Mouse (Mus musculus) midbrain, embryonic 13.5 days (tissue): ENCODE results near the gene Pgrmc2. TPM values are rescaled to one million over a fixed set of nuclear protein-coding genes. Genes with fewer than 3 reads are reported as not detected.

ENCODE experiments used
- ATAC-seq: fragments of 200-750 bp; cut with Nextera tagmentation; 2 replicates; pipeline ENCODE4 v1.8.0; 2017; ENCODE audit warnings: mild to moderate bottlenecking, moderate TSS enrichment, moderate library complexity
- H3K27ac ChIP-seq: fragments of 300-500 bp; sonication (generic); 2 replicates; pipeline ENCODE4 v1.5.1; 2015; ENCODE audit warnings: inconsistent platforms, mild to moderate bottlenecking, moderate library complexity
- H3K27me3 ChIP-seq: fragments of 300-500 bp; sonication (generic); 2 replicates; pipeline ENCODE4 v1.6.1; 2015; ENCODE audit warnings: mild to moderate bottlenecking, inconsistent platforms
- H3K36me3 ChIP-seq: fragments of 300-500 bp; sonication (generic); 2 replicates; pipeline ENCODE4 v1.6.1; 2015; ENCODE audit warnings: mild to moderate bottlenecking, inconsistent platforms
- H3K4me1 ChIP-seq: fragments of 300-500 bp; sonication (generic); replicated peaks from 2 replicates; pipeline ENCODE4 v1.6.1; 2015; ENCODE audit warnings: inconsistent platforms
- H3K4me2 ChIP-seq: fragments of 300-500 bp; sonication (generic); replicated peaks from 2 replicates; pipeline ENCODE4 v1.6.1; 2015; ENCODE audit warnings: moderate library complexity, mild to moderate bottlenecking, inconsistent platforms
- H3K4me3 ChIP-seq: fragments of 300-500 bp; sonication (generic); replicated peaks from 2 replicates; pipeline ENCODE4 v1.5.1; 2015; ENCODE audit warnings: mild to moderate bottlenecking, inconsistent platforms
- H3K9ac ChIP-seq: fragments of 300-500 bp; sonication (generic); replicated peaks from 2 replicates; pipeline ENCODE4 v1.6.1; 2015; ENCODE audit warnings: mild to moderate bottlenecking, inconsistent platforms
- H3K9me3 ChIP-seq: fragments of 300-500 bp; sonication (generic); 2 replicates; pipeline ENCODE4 v1.6.1; 2016; ENCODE audit warnings: mild to moderate bottlenecking, inconsistent platforms
- WGBS: fragments of 180-500 bp; shearing (Covaris S2); methylation state at CpG from one replicate; pipeline ENCODE4 v1.1.7; 2015; 5-methylcytosine and 5-hydroxymethylcytosine counted together
- polyA plus RNA-seq: library from polyadenylated mRNA; unstranded; fragments of >200 nt; fragmentation: Nextera tagmentation; extraction: Ambion mirVana; gene quantifications from 2 replicates; pipeline ENCODE4 v1.2.1, GENCODE M21; 2015

The Pgrmc2 gene
- polyA plus RNA-seq, 1 experiment from 2014 or later, result 27.6 TPM

DNA sequence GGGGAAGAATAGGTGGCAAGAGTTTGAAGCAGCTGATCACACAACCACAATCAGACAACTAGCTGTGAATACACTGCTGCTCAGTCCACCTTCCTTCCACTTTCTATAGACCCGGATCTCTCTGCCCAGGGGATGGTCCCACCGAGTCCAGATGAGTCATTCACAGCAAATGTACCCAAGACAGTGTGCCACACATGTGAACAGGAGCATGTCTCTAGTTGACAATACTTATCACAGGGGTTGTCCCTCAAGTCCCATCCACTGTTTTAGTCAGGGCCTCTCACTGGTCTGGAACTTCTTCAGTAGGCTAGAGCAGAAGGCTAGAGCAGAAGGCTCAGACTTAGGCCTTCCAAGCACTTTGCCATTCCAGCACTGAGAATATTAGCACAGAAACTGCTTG is 20.1 kb downstream of the Pgrmc2 start:
- Histone ChIP-seq H3K27ac (no peak overlapping the region), H3K27me3 (no peaks in the 10 kb centered on the region), H3K4me2 (no peak overlapping the region), H3K9ac (no peak overlapping the region), H3K4me1 (no peaks in the 10 kb centered on the region), H3K9me3 (no peaks in the 10 kb centered on the region), H3K36me3 (peaks cover 32% of the 10 kb centered on the region), H3K4me3 (no peak overlapping the region)
- no peak for ATAC-seq
- WGBS, result 98% methylated on average over 2 of the region's 2 CpGs

GRCm38 (mm10) chr3:41061831-41062565 is 20.8 kb downstream of the Pgrmc2 start:
- no peaks in the 10 kb centered on the region for H3K9me3 ChIP-seq
- no peak overlapping the region for H3K27ac ChIP-seq
- no peak overlapping the region for H3K9ac ChIP-seq
- no peak overlapping the region for H3K4me2 ChIP-seq
- no peaks in the 10 kb centered on the region for H3K4me1 ChIP-seq
- H3K27me3 ChIP-seq, result no peaks in the 10 kb centered on the region
- H3K36me3 ChIP-seq, result peaks cover 24% of the 10 kb centered on the region
- 91% methylated on average over 3 of the region's 3 CpGs for WGBS
- no peak overlapping the region for H3K4me3 ChIP-seq
- ATAC-seq, result no peak

GRCm38 (mm10) chr3:41059249-41059648 is 23.6 kb downstream of the Pgrmc2 start:
- H3K4me1 ChIP-seq, result no peaks in the 10 kb centered on the region
- no peak for ATAC-seq
- H3K9ac ChIP-seq, result no peak overlapping the region
- WGBS, result 91% methylated on average over 3 of the region's 3 CpGs
- H3K27me3 ChIP-seq, result no peaks in the 10 kb centered on the region
- H3K4me3 ChIP-seq, result no peak overlapping the region
- H3K4me2 ChIP-seq, result no peak overlapping the region
- H3K36me3 ChIP-seq, result peaks cover 10% of the 10 kb centered on the region
- H3K9me3 ChIP-seq, result no peaks in the 10 kb centered on the region
- no peak overlapping the region for H3K27ac ChIP-seq

DNA sequence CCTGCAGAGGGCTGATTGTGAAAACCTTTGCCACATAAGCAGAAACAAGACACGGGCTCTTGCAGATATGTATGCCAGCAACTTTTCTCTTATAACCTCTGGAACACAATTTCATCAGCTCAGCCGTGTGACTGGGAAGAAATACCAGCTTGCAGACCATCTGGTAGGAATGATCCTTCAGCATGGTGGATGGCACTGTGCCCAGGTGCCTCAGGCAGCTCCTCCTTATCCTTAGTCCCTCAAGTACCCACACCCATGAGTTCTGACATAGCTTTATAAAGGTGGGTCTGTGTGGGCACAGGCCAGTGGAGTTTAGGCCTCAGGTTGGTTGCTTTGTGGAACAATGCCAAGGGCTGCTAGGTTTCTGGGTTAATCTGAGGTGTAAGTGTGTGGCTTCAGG is 24.5 kb downstream of the Pgrmc2 start:
- Histone ChIP-seq H3K4me1 (no peaks in the 10 kb centered on the region), H3K4me3 (no peak overlapping the region), H3K9me3 (no peaks in the 10 kb centered on the region), H3K27ac (no peak overlapping the region), H3K27me3 (no peaks in the 10 kb centered on the region), H3K36me3 (peaks cover 4% of the 10 kb centered on the region; the same call in 1 of the 2 replicates), H3K9ac (no peak overlapping the region), H3K4me2 (no peak overlapping the region)
- WGBS, result 93% methylated on average over 2 of the region's 2 CpGs
- no peak for ATAC-seq

DNA sequence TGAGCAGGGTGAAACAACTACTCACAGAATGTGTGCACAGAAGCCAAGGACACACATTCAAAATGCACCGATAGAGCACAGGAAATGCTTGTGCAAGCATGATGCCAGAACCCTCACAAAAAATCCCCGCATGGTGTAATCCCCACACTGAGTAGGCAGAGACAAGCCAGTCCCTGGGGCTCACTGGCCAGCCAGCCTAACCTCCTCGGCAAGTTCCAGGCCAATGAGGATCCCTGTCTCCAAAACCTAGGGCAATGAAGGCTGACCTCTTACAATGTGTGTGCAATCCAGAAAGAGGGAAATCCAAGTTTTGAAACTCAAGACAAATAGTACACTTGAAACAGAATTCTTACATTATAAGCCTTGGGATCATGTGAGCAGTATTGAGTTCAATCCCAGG is 29.5 kb downstream of the Pgrmc2 start:
- no peak for ATAC-seq
- no peaks in the 10 kb centered on the region for H3K9me3 ChIP-seq
- no peaks in the 10 kb centered on the region for H3K36me3 ChIP-seq
- H3K4me2 ChIP-seq, result no peak overlapping the region
- H3K4me3 ChIP-seq, result no peak overlapping the region
- no peaks in the 10 kb centered on the region for H3K27me3 ChIP-seq
- no peak overlapping the region for H3K27ac ChIP-seq
- no peaks in the 10 kb centered on the region for H3K4me1 ChIP-seq
- WGBS, result 91% methylated on average over 3 of the region's 3 CpGs
- H3K9ac ChIP-seq, result no peak overlapping the region

DNA sequence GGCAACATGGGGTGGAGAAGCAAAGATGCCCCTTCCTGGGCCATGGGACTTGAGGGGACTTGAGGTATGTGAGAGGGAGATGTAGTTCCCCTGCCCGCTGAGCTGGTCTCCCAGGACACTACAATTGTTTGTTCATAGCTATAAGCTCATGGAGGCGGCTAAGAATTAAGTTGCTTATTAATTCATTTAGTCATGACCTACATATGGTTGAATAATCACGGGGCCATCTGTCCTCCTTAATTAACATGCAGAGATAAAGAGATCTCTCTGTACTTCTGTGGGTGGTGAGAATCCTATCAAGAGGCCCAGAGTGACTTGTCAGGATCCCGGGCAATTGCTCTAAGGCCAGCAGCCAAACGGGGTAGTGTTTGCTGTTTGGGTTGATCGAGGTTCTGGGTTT is 35.0 kb downstream of the Pgrmc2 start:
- no peak for ATAC-seq
- Histone ChIP-seq H3K4me3 (no peak overlapping the region), H3K9ac (no peak overlapping the region), H3K36me3 (no peaks in the 10 kb centered on the region), H3K27ac (no peak overlapping the region), H3K27me3 (no peaks in the 10 kb centered on the region), H3K4me1 (no peaks in the 10 kb centered on the region), H3K4me2 (no peak overlapping the region), H3K9me3 (no peaks in the 10 kb centered on the region)
- 78% methylated on average over 6 of the region's 6 CpGs for WGBS

DNA sequence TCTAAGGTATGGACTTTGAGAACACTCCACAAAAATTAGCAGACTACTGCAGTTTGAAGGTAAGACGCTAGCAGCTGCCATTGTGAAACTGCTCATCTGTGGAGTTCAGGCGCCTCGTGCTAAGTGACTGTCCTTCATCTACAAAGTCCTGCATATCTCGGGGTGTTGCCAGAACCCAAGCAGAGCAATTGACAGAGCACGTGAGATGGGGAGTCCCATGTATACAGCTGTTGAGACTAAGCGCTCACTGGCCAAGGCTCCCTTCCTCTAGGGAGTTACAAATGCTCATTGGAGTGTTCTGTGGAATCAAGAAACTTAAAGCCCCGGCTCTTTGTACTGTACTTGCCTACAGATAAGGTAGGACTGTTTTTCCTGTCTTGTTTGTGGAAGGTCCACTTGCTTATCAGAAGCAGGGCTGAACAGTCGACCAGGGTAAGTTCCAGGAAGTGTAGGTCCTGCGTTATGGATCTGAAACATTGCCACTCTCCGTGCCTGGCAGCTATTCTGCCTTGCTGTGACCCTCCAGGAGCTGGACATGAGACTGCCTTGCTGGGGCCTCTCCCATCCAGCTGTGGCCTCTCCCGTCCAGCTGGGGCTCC is 39.0 kb downstream of the Pgrmc2 start:
- H3K9ac ChIP-seq, result no peak overlapping the region
- no peaks in the 10 kb centered on the region for H3K4me1 ChIP-seq
- ATAC-seq, result no peak
- no peak overlapping the region for H3K4me3 ChIP-seq
- H3K4me2 ChIP-seq, result no peak overlapping the region
- no peaks in the 10 kb centered on the region for H3K27me3 ChIP-seq
- H3K27ac ChIP-seq, result no peak overlapping the region
- 82% methylated on average over 11 of the region's 11 CpGs for WGBS
- H3K9me3 ChIP-seq, result no peaks in the 10 kb centered on the region
- H3K36me3 ChIP-seq, result no peaks in the 10 kb centered on the region

- 81% methylated on average over 4 of the region's 4 CpGs for WGBS
- Histone ChIP-seq H3K4me1 (no peaks in the 10 kb centered on the region), H3K9me3 (no peaks in the 10 kb centered on the region), H3K4me3 (no peak overlapping the region), H3K4me2 (no peak overlapping the region), H3K27me3 (no peaks in the 10 kb centered on the region), H3K9ac (no peak overlapping the region), H3K27ac (no peak overlapping the region), H3K36me3 (no peaks in the 10 kb centered on the region)
- peak; percentile 82 for ATAC-seq
Measured at GRCm38 (mm10) chr3:41042195-41042938, 40.5 kb downstream of the Pgrmc2 start.

DNA sequence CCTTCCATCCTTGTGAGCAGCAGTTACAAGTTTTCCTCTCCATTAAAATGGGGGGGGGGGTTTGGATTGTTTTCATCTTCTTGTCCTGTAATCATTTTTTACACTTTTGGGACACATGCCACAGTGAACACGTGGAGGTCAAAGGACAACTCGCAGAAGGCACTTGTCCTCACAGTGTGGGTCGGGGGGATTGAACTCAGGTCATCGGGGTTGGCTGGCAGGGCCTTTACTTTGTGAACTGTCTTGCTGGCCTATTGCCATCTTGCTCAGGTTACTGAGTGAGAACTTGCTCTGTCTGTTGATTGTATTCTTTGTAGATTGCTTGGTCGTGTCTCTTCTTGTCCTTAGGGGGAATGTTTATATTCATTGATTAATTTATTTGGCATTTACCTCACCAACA is 41.6 kb downstream of the Pgrmc2 start:
- H3K36me3 ChIP-seq, result no peaks in the 10 kb centered on the region
- no peaks in the 10 kb centered on the region for H3K9me3 ChIP-seq
- no peak overlapping the region for H3K9ac ChIP-seq
- no peak for ATAC-seq
- no peak overlapping the region for H3K4me2 ChIP-seq
- WGBS, result 81% methylated on average over 5 of the region's 5 CpGs
- H3K27me3 ChIP-seq, result no peaks in the 10 kb centered on the region
- no peaks in the 10 kb centered on the region for H3K4me1 ChIP-seq
- H3K27ac ChIP-seq, result no peak overlapping the region
- no peak overlapping the region for H3K4me3 ChIP-seq

- Histone ChIP-seq H3K4me1 (no peaks in the 10 kb centered on the region), H3K4me2 (no peak overlapping the region), H3K9ac (no peak overlapping the region), H3K4me3 (no peak overlapping the region), H3K9me3 (no peaks in the 10 kb centered on the region), H3K27me3 (no peaks in the 10 kb centered on the region), H3K36me3 (no peaks in the 10 kb centered on the region), H3K27ac (no peak overlapping the region)
- ATAC-seq, result no peak
- WGBS, result 61% methylated on average over 5 of the region's 5 CpGs
Measured at GRCm38 (mm10) chr3:41038297-41038916, 44.4 kb downstream of the Pgrmc2 start.

DNA sequence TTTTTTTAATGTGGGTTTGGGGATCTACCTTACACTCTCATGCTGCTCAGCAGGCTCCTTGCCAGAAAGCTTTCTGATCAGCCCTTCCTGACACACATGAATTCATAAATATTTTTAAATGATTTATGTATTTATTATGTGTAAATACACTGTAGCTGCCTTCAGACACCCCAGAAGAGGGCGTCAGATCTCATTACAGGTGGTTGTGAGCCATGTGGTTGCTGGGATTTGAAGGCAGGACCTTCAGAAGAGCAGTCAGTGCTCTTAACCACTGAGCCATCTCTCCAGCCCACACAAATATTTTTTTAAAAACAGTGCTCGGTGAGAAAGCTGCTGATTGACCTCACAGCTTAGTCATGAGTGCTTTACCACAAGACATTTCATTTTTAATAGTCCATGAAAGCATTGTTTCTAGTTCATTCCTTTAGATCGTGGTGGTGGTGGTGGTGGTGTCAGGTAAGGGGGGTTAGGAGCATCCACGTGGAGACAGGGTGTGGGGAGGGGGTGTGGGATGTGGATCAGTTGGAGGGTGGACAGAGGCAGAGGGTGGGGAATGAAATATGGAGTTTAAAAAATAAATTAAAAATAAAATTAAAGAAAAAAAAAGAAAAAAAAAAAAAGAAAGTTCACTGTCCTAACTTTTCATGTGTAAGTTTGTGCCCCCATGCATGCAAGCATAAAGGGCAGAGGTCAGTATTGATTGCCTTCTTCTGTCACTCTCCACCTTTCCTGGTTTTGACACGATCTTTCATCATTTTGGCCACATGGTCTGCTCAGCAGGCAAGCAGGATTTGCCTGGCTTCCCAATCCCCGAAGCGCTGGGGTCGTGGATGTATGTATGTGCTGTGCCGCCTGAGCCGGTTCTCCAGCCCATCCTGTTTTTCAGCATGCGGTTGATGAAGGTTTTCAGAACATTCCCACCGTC is 51.3 kb downstream of the Pgrmc2 start:
- Histone ChIP-seq H3K9me3 (no peaks in the 10 kb centered on the region), H3K27me3 (no peaks in the 10 kb centered on the region), H3K4me2 (no peak overlapping the region), H3K27ac (no peak overlapping the region), H3K4me3 (no peak overlapping the region), H3K4me1 (no peaks in the 10 kb centered on the region), H3K36me3 (no peaks in the 10 kb centered on the region), H3K9ac (no peak overlapping the region)
- no peak for ATAC-seq
- 82% methylated on average over 12 of the region's 12 CpGs for WGBS
